Mouse (Mus musculus): Measurements from ENCODE around the gene Heph. TPM values are rescaled to one million over a fixed set of nuclear protein-coding genes. Genes with fewer than 3 reads are reported as not detected.
"Not testable (repeated sequence)": the region's sequence is repeated elsewhere in the genome, so short reads cannot be mapped to it uniquely, and the experiment has no call there.

The Heph gene
- under 1 TPM; 0.23 to 0.56 TPM for total RNA-seq (2021)
- long read RNA-seq, experiment 1, result 0 reads
- long read RNA-seq, experiment 2, result 0 reads

GRCm38 (mm10) chrX:96455149-96455548 is at the start of gene Heph:
Gene Heph, plus strand, starts transcription at chrX:96455359.
- intact Hi-C loops (cut with DNase I), result no loop called here
- DNase-seq, result no peak
- Histone ChIP-seq H3K4me3 (peak within 1 kb of the TSS; percentile 56), H3K27ac (no peak within 1 kb of the TSS)
- no peak for TF ChIP-seq CTCF (IDR thresholded peaks at IDR 0.05)

- intact Hi-C loops (cut with DNase I); DNase-seq; H3K4me3 ChIP-seq; H3K27ac ChIP-seq: not testable (repeated sequence)
These were observed 39.8 kb upstream of the Heph start for GRCm38 (mm10) chrX:96415351-96415750.

GRCm38 (mm10) chrX:96416970-96417369 is 38.2 kb upstream of the Heph start:
- no peak overlapping the region for H3K27ac ChIP-seq
- DNase-seq, result no peak
- no peak overlapping the region for H3K4me3 ChIP-seq
- no peak for TF ChIP-seq CTCF (IDR thresholded peaks at IDR 0.05)
- intact Hi-C loops (cut with DNase I), result no loop called here

- no peak for TF ChIP-seq CTCF (IDR thresholded peaks at IDR 0.05)
- no peak for DNase-seq
- intact Hi-C loops (cut with DNase I), result no loop called here
These were observed 37.4 kb upstream of the Heph start for GRCm38 (mm10) chrX:96417733-96418132.

GRCm38 (mm10) chrX:96419383-96419782 is 35.8 kb upstream of the Heph start:
- Histone ChIP-seq H3K4me3 (no peak overlapping the region), H3K27ac (no peak overlapping the region)
- no peak for DNase-seq
- no peak for TF ChIP-seq CTCF (IDR thresholded peaks at IDR 0.05)
- intact Hi-C loops (cut with DNase I), result no loop called here

More at GRCm38 (mm10) chrX:96417733-96418132, 37.4 kb upstream of the Heph start:
- H3K27ac ChIP-seq, result no peak overlapping the region
- no peak overlapping the region for H3K4me3 ChIP-seq

- peak within 1 kb of the TSS; percentile 56 for H3K4me3 ChIP-seq
- no peak for DNase-seq
These were observed 1.2 kb downstream of the Heph start, which contains the start of gene Hsf3 for GRCm38 (mm10) chrX:96456201-96456963. Gene Hsf3, minus strand, starts transcription at chrX:96456294.

GRCm38 (mm10) chrX:96501580-96501979 is 46.4 kb downstream of the Heph start:
- no peak for DNase-seq
- peak; percentile 27 for TF ChIP-seq CTCF (IDR thresholded peaks at IDR 0.05)
- intact Hi-C loops (cut with DNase I), result no loop called here

More at GRCm38 (mm10) chrX:96456201-96456963, 1.2 kb downstream of the Heph start, which contains the start of gene Hsf3:
- intact Hi-C loops (cut with DNase I), result no loop called here
- H3K27ac ChIP-seq, result no peak within 1 kb of the TSS
- no peak for TF ChIP-seq CTCF (IDR thresholded peaks at IDR 0.05)

More at GRCm38 (mm10) chrX:96501580-96501979, 46.4 kb downstream of the Heph start:
- Histone ChIP-seq H3K27ac (no peak overlapping the region), H3K4me3 (no peak overlapping the region)

Other genes with a start within 250 kb of the Heph start
- gene Vsig4, start 161.9 kb upstream of the Heph start, total RNA-seq (2021), result not detected
- gene Hsf3, start 935 bp downstream of the Heph start, total RNA-seq (2021), result not detected

Data from gastrocnemius, adult 2 months (tissue).